Mouse (Mus musculus) large intestine, adult 2 months (tissue): Measurements from ENCODE around the gene Rbm20. TPM values are rescaled to one million over a fixed set of nuclear protein-coding genes. Genes with fewer than 3 reads are reported as not detected.
"Not testable (repeated sequence)": the region's sequence is repeated elsewhere in the genome, so short reads cannot be mapped to it uniquely, and the experiment has no call there.

Experiments used
- DNase-seq: peaks from one replicate; pipeline ENCODE4 v3.0.0-alpha.2; 2012; ENCODE audit warnings: low read depth, low spot score
- WGBS: fragments of 180-500 bp; shearing (Covaris S2); methylation state at CpG from one replicate; pipeline ENCODE4 v1.1.7; 2018; 5-methylcytosine and 5-hydroxymethylcytosine counted together
- polyA plus RNA-seq: library from polyadenylated mRNA; depleted of rRNA; stranded (reverse); fragments of >200 nt; gene quantifications from 2 replicates; pipeline ENCODE4 v1.2.3, GENCODE M21; 2012; rRNA removed

Rbm20 gene
- polyA plus RNA-seq, 1 experiment, result 0.62 TPM

DNA sequence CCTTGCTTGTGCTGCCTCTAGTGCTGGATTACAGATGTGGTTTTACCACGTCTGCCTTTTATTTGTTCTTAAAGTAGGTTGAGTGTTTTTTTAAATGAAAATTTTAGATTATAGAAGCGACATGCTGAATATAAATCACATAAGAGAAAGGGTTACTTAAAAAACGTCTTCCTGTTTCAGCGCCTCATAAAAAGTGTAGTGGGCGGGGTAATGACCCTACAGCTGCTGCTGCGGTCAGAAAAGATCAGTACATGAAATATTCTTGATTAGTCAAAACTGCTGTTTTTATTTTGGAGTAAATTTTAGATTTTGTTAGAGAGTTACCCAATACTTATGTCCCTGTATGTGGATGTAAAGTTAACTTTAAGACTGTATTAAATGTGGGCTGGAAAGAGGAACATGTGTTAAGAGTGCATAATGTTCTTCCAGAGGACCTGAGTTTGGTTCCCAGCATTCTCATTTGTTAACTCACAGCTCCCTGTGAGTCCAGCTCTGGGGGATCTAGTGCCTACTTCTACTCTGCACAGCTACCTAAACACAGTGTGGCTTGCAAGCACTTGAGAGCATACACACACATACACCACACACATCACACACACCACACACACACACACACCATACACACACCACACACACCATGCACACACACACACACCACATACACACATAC is 229.1 kb downstream of the Rbm20 start:
- no peak for DNase-seq
- WGBS, result 3% methylated on average over 6 of the region's 6 CpGs

DNA sequence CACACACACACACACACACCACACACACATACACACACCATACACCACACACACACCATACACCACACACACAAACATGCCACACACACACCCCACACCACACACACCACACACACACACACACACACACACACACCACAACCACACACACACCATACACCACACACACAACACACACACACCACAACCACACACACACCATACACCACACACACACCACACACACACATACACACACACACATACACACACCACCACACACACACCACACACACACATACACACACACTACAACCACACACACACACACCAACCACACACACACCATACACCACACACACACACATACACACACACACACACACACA is 229.6 kb downstream of the Rbm20 start:
- not testable (repeated sequence) for DNase-seq

DNA sequence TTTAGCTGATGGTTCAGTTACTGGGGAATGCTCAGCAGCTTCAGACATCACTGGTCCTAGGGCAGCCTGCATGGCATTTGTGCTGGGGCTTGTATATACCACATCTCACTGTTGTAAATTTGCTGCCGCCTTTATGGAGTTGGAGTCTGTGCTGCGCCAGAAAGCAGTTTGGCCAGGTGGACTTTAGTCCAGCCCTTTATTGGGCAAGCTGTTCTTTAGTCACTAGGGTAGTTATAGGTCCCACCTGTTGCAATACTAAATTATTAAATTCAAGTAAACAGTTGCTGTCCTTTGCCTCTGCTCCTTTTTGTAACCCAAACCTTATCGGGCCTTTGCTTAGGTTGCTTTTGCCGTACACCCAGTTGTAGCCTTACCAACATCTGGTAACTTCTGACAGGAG is 237.8 kb downstream of the Rbm20 start:
- 51% methylated on average over 4 of the region's 4 CpGs for WGBS
- DNase-seq, result no peak

Other genes starting within 250 kb of the Rbm20 start
- 7.1 and 10.9 TPM in 2 replicates for gene Dusp5, start 148.2 kb upstream of the Rbm20 start, polyA plus RNA-seq
- 104 and 109 TPM in 2 replicates for gene Nutf2-ps1, start 88.2 kb upstream of the Rbm20 start, polyA plus RNA-seq
- 3.4 and 4.4 TPM in 2 replicates for gene Smc3, start 76.9 kb upstream of the Rbm20 start, polyA plus RNA-seq
- gene Pdcd4, start 214.9 kb downstream of the Rbm20 start, polyA plus RNA-seq, result 8.7 and 11.2 TPM in 2 replicates